In genomic region chr10:18056391-18056745, GRCm38 (mm10) we compare ENCODE assay signal across 8 mouse cellular contexts. TPM values are rescaled to one million over a fixed set of nuclear protein-coding genes. Genes with fewer than 3 reads are reported as not detected.
DNase-seq lines count a peak whose midpoint lies in the region; ATAC-seq and TF ChIP-seq lines count a peak whose summit lies in the region.

No protein-coding gene starts in this region.

- H3K36me3 ChIP-seq in CH12.LX (replicated peaks in 1 of 2; ENCODE audit: control insufficient read depth in 1 of 2, insufficient read depth in 1 of 2, low read length in 1 of 2): peaks cover 0 to 5% of the 10 kb centered on the region in 2 experiments
- no peaks in the 10 kb centered on the region for H3K36me3 ChIP-seq in forebrain, embryonic 14.5 days (ENCODE audit: control insufficient read depth, insufficient read depth, low read length)
- H3K36me3 ChIP-seq in liver, embryonic 13.5 days: no peaks in the 10 kb centered on the region

- H3K79me2 ChIP-seq in CH12.LX (replicated peaks; ENCODE audit: control insufficient read depth, extremely low read depth, insufficient read depth, poor library complexity, severe bottlenecking): peaks cover 44% of the 10 kb centered on the region

- no peak for TF ChIP-seq POLR2A in CH12.LX (IDR thresholded peaks at IDR 0.05; ENCODE audit: low read depth, low read length)

- H3K27ac ChIP-seq in CH12.LX (ENCODE audit: insufficient read depth, low read depth): no peak overlapping the region
- peak overlapping the region; percentile 94 for H3K27ac ChIP-seq in forebrain, embryonic 14.5 days (ENCODE audit: low read depth, low read length)
- no peak overlapping the region for H3K27ac ChIP-seq in liver, embryonic 13.5 days

- peak overlapping the region; percentile 94 for H3K9ac ChIP-seq in CH12.LX (ENCODE audit: insufficient read depth, low read depth)
- H3K9ac ChIP-seq in forebrain, embryonic 14.5 days (ENCODE audit: low read length): peak overlapping the region; percentile 98
- peak overlapping the region; percentile 93 for H3K9ac ChIP-seq in liver, embryonic 13.5 days

- TF ChIP-seq CTCF in CH12.LX (conservative IDR thresholded peaks at IDR 0.05 in 1 of 2, IDR thresholded peaks at IDR 0.05 in 1 of 2; ENCODE audit: low read depth in 2 of 2, low read length in 2 of 2): no peak

- no peaks in the 10 kb centered on the region for H3K9me3 ChIP-seq in CH12.LX (replicated peaks; ENCODE audit: low read length)
- no peaks in the 10 kb centered on the region for H3K9me3 ChIP-seq in forebrain, embryonic 14.5 days (replicated peaks; ENCODE audit: control insufficient read depth, low read length)
- H3K9me3 ChIP-seq in liver, embryonic 13.5 days (replicated peaks): no peaks in the 10 kb centered on the region

- peak overlapping the region; percentile 85 to 91 (median 87) for H3K4me3 ChIP-seq in CH12.LX (replicated peaks in 1 of 3; ENCODE audit: low read depth in 2 of 3, low read length in 2 of 3, poor library complexity in 1 of 3)
- peak overlapping the region; percentile 96 for H3K4me3 ChIP-seq in forebrain, embryonic 14.5 days (ENCODE audit: low read depth, low read length)
- H3K4me3 ChIP-seq in liver, embryonic 13.5 days (replicated peaks): peak overlapping the region; percentile 88

- TF ChIP-seq RAD21 in CH12.LX (IDR thresholded peaks at IDR 0.05; ENCODE audit: low read depth, low read length): no peak

- TF ChIP-seq EP300 in CH12.LX (IDR thresholded peaks at IDR 0.05; ENCODE audit: low read length): no peak

- under 1% methylated on average over 8 of the region's 8 CpGs for WGBS in forebrain, embryonic 14.5 days
- under 1% methylated on average over 8 of the region's 8 CpGs for WGBS in liver, embryonic 13.5 days (ENCODE audit: insufficient replicate concordance)

- DNase-seq in embryo, embryonic 11 days: peak; percentile 27
- DNase-seq in embryo, embryonic 9.5 days (ENCODE audit: extremely low spot score): no peak
- DNase-seq in CH12.LX (ENCODE audit: extremely low read depth): peak; percentile 22
- peak; percentile 19 for DNase-seq in forebrain, embryonic 14.5 days (ENCODE audit: low spot score)
- no peak for DNase-seq in liver, embryonic 13.5 days
- DNase-seq in urinary bladder, adult 18-20 months (ENCODE audit: low spot score in 2 of 2): no peak
- DNase-seq in layer of hippocampus, postnatal 36 days: no peak

- dilution Hi-C loops in CH12.LX (cut with MboI; ENCODE audit: extremely low pct_ligation_motif_present, extremely low pct_unique_long_range_greater_than_20kb, low sequenced_read_pairs): no loop called here

- peak overlapping the region; percentile 98 for H3K4me2 ChIP-seq in CH12.LX (ENCODE audit: insufficient read depth, low read depth, poor library complexity, severe bottlenecking)
- peak overlapping the region; percentile 59 for H3K4me2 ChIP-seq in forebrain, embryonic 14.5 days (ENCODE audit: low read length)
- peak overlapping the region; percentile 94 for H3K4me2 ChIP-seq in liver, embryonic 13.5 days

- H3K4me1 ChIP-seq in CH12.LX (ENCODE audit: control insufficient read depth in 1 of 2, insufficient read depth in 2 of 2): peaks cover 7 to 38% of the 10 kb centered on the region in 2 experiments
- H3K4me1 ChIP-seq in forebrain, embryonic 14.5 days (ENCODE audit: control insufficient read depth, insufficient read depth, low read length): peaks cover 16% of the 10 kb centered on the region; the same call in 1 of the 2 replicates
- H3K4me1 ChIP-seq in liver, embryonic 13.5 days (replicated peaks): peaks cover 43% of the 10 kb centered on the region

- in situ Hi-C loops in CH12.LX (cut with MboI; ENCODE audit: low pct_ligation_motif_present, low pct_unique_long_range_greater_than_20kb, low sequenced_read_pairs): loop anchor here (10.0 kb wide), 1 partner anchor 138 kb away; no protein-coding TSS in a partner anchor

- H3K27me3 ChIP-seq in CH12.LX (replicated peaks): no peaks in the 10 kb centered on the region
- H3K27me3 ChIP-seq in forebrain, embryonic 14.5 days (replicated peaks; ENCODE audit: control insufficient read depth, insufficient read depth, low read length): no peaks in the 10 kb centered on the region
- no peaks in the 10 kb centered on the region for H3K27me3 ChIP-seq in liver, embryonic 13.5 days

- no peak for ATAC-seq in forebrain, embryonic 14.5 days
- no peak for ATAC-seq in liver, embryonic 13.5 days (ENCODE audit: low read depth)
- ATAC-seq in frontal cortex, adult (ENCODE audit: low TSS enrichment): no peak

TF ChIP-seq in CH12.LX, 34 proteins besides CTCF, POLR2A, EP300 and RAD21:
- TF ChIP-seq ZNF384 (IDR thresholded peaks at IDR 0.05; ENCODE audit: low read depth, low read length) (peak; percentile 42; the same call in 1 of the 2 replicates), CHD1 (IDR thresholded peaks at IDR 0.05; ENCODE audit: low read depth, low read length) (0 out of 2 replicates have a peak, but pooled peaks have one; percentile 64), MXI1 (IDR thresholded peaks at IDR 0.05; ENCODE audit: low read depth, low read length) (no peak)

RNA-seq across cellular contexts. Expression of gene Reps1, which starts 0.7 kb away (rescaled TPM):
- total RNA-seq in CH12.LX (2012; rRNA removed): 34.9 and 37.9 TPM in 2 replicates
- 34.4 and 37.0 TPM in 2 replicates for total RNA-seq in CH12.LX (2014; rRNA removed)
- 46.7 and 61.5 TPM in 2 replicates for polyA plus RNA-seq in CH12.LX (2012; ENCODE audit: insufficient read length, low read depth)
- 18.5 and 18.7 TPM in 2 replicates for polyA plus RNA-seq in forebrain, embryonic 14.5 days (2014; fragmentation: Nextera tagmentation; extraction: Ambion mirVana)
- 3.6 and 3.8 TPM in 2 replicates for polyA plus RNA-seq in liver, embryonic 13.5 days (2015; fragmentation: Nextera tagmentation; extraction: Ambion mirVana)
- 10 to 100 TPM; 78.4 to 82.1 TPM for total RNA-seq in layer of hippocampus, postnatal 36 days (2021)

RNA-seq across cellular contexts. Expression of gene Abracl, which starts 33.3 kb away (rescaled TPM):
- 86.1 and 106 TPM in 2 replicates for total RNA-seq in CH12.LX (2012; rRNA removed)
- 226 and 276 TPM in 2 replicates for total RNA-seq in CH12.LX (2014; rRNA removed)
- polyA plus RNA-seq in CH12.LX (2012; ENCODE audit: insufficient read length, low read depth): 166 and 245 TPM in 2 replicates
- 235 and 270 TPM in 2 replicates for polyA plus RNA-seq in forebrain, embryonic 14.5 days (2014; fragmentation: Nextera tagmentation; extraction: Ambion mirVana)
- polyA plus RNA-seq in liver, embryonic 13.5 days (2015; fragmentation: Nextera tagmentation; extraction: Ambion mirVana): 73.0 and 85.8 TPM in 2 replicates
- 10 to 100 TPM; 30.3 to 32.2 TPM for total RNA-seq in layer of hippocampus, postnatal 36 days (2021)

Comparison
In these comparisons a context has a peak if more than half of its experiments do, and no peak if none do; other contexts are left out.
1. DNase-seq: peak in embryo, embryonic 11 days (single experiment), CH12.LX (single experiment) and forebrain, embryonic 14.5 days (single experiment); none in embryo, embryonic 9.5 days (single experiment), liver, embryonic 13.5 days (single experiment), urinary bladder, adult 18-20 months (0 of 2) and layer of hippocampus, postnatal 36 days (0 of 2).
2. Peak in every context shown above with its lines, with median percentiles within 50 percentile points of each other: H3K4me2 ChIP-seq, H3K4me3 ChIP-seq and H3K9ac ChIP-seq.